Mouse (Mus musculus) kidney, adult 11 months (tissue): ENCODE measurements around the gene Gm27021.
A peak's percentile ranks its signal among the peaks of the same experiment; 100 is the strongest.

Experiments
- DNase-seq: peaks from one replicate; pipeline ENCODE4 v3.0.0; 2022

Gm27021 gene

GRCm38 (mm10) chr8:120563851-120564837 lies 103.7 kb downstream of the Gm27021 start:
- DNase-seq, result peak; percentile 92

DNA sequence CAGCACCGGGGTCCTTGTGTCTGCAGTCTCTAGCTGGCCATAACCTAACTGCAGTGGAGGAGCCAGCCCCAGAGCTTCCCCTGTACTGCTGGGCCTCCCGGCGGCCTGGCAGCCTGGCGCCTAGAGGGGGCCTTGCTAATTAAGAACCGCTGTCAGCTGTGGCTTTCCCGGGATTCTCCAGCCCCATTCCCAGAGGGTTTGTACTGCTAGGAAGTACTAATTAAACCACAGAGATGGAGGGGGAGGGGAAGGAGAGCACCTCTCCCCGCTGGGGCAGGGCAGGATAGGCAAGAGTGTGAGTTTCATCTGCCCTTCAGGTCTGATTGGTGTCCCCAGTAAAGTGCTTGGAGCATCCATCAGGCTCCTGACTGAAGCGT lies 104.5 kb downstream of the Gm27021 start:
- no peak for DNase-seq

GRCm38 (mm10) chr8:120562680-120563347 lies 105.1 kb downstream of the Gm27021 start:
- DNase-seq, result no peak

DNA sequence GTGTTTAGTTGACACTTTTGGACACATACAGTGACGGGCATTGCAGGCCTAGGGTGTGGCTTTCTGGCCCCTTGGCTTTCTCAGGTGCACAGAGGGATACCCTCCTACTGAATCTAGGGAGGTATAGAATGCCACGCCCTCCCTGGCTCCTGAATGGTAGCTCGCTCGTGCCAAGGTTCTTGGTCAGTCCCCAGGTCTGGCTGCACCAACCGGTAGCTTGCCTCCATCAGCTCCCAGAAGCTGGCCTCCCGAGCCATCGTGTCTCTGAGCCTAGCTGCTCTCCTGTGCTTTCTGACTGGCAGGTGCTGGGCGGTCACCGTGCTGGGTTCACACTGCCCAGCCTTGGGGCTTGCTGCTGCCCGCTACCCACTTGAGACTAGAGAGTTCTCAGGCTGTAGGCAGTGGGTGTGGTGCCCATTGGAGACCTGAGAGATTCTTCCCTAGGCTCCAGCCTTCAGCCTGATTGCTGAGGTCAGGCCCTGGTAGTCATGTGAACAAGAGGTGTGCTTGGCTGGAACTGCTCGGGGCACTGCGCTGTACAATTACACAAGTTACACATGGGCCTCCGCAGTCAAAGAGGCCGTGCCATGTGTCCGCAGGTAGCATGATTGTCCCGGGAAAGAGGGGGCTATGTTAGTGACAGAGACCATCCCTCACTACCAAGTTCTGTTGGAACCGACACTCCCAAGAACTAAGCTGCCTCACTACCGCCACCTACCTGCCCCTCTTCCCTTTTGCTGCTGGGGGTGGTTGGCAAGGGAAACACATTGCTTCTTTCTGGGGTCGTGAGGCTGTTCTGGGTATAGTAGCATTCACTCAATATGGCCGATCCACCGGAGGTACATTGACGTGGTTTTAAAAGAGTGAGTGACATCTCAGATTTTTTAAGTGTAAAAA lies 106.1 kb downstream of the Gm27021 start:
- no peak for DNase-seq

- DNase-seq, result no peak
Observed at GRCm38 (mm10) chr8:120560535-120560934, 107.3 kb downstream of the Gm27021 start.

- DNase-seq, result no peak
Observed at GRCm38 (mm10) chr8:120559654-120560053, 108.2 kb downstream of the Gm27021 start.
